Mouse (Mus musculus) Muller cell, postnatal 12 days (primary cell): ENCODE measurements around the gene Tcaf1.

Experiments used
- DNase-seq: peaks from one replicate; pipeline ENCODE4 v3.0.0-alpha.2; 2015; ENCODE audit errors: inconsistent ontology term

The Tcaf1 gene

DNA sequence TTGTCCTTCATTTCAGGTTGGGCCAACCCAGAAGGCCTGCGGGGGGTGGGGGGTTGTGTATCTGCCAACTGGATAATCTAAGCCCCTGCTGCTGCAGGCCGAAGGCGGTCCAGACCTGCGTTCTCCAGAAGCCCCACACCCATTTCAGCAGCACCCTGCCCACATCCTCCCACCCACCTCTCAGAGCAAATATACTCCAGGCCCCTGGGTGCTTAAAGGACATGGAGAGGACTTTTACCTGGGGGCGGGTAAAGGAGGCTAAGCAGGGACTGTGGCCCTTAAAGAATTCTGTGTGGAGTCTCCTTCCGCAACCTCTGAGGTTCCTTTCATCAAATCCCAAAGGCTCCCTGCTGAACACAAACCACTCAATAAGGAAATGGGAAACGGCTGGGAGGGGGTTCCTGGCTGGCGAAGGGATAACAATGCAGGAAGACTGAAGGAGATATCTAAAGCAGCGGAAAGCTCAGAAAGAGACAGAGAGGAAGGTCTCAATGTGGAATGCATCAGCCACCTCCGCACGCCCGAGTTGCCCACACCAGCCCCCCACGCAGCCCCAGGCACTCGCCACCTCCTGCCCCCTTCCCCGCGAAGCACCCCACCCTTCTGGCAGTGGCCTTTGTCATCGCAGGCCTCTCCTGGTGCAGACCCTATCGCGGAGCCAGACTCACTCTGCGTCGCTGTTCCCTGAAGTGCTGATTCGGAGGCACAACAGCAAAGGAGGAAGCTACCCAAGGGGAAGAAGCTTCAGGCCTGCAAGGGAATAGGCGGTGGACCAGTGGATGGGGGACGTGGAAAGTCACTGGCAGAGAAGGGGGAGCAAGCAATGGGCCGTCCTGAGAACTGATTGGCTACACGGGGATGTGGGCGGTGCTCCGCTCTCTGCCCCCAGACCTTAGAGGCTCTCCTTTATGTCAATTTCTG, at the start of gene Tcaf1:
Tcaf1 (minus strand) TSS at position 798 of the 921 bp plus-strand sequence.
- DNase-seq = peak; percentile 91

DNA sequence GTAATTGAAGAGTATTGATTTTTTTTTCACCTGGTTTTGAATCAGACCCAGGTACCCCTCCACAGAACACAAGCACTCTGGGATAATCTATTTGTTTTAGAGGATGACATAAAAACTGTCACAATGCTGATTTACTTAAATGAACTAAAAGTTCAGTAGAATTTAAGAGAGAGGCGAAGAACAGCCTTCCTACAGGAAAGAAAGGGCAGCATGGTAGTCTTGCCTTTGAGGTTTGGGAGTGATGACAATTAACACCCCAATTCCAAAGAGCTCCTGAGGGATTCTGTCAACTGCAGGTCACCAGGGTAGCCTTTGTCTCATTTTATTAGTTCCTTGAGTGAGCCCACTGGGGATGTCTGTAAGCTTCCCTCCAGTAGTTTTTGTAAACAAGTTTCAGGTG, 46.2 kb upstream of the Tcaf1 start, which contains the start of gene Olfr38:
Olfr38 (plus strand) TSS at position 301 of the 400 bp plus-strand sequence.
- DNase-seq = no peak

DNA sequence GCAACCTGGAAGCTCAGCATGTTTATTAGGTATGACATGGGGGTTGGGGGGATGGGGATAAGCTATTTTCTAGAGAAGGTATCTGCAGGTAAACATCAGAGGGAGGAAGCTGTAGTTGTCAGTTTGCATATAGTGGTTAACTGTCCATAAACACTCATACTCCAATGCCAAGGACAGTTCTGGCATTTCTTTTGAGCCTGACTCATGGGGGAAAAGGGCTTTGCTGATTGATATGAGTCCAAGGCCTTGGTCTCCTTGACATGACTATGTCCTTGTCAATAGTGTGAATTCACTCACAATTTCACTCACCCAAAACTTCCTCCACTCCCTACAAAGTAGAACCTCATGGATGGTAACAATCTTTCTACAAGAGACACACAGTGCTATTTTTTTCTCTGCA, 38.0 kb upstream of the Tcaf1 start:
- no peak for DNase-seq

DNA sequence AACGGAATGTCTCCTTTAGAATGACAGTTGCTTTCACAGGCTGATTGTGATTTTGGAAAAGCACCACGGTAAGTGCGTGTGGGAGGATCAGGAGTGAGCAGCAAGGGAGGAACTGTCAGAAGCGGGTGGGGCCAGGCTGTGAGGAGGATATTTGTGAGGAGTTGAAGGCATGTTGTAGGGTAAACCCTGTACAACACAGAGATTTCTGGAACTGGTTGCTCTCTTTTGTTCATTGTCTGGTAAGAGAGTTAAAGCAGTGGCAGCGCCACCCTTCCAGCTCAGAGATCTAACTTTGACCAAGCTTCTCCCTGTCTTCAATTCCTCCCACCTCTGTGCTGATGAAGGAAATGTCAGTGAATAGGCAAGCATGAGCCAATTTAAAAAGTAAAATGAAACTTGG, 32.4 kb upstream of the Tcaf1 start:
- no peak for DNase-seq

DNA sequence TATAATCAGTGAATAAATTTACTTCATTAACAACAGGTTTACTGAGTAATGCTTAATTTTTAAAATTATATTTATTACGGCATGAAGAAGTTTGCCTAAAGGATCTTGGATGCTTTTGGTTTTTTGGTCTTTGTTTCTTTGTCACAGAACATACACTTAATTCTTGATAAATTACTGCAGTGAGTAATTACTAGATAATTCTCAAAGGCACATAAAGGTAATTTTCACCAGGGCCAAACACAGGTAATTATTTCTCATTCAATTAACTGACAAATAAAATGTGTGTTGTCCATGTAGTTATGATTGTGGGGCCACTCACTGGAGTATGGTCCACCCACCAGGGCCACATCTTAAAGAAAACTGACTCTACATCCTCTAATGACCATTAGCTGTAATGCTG, 29.2 kb upstream of the Tcaf1 start, which contains the start of gene Olfr453:
Olfr453 (plus strand) TSS at position 301 of the 400 bp plus-strand sequence.
- no peak for DNase-seq

DNA sequence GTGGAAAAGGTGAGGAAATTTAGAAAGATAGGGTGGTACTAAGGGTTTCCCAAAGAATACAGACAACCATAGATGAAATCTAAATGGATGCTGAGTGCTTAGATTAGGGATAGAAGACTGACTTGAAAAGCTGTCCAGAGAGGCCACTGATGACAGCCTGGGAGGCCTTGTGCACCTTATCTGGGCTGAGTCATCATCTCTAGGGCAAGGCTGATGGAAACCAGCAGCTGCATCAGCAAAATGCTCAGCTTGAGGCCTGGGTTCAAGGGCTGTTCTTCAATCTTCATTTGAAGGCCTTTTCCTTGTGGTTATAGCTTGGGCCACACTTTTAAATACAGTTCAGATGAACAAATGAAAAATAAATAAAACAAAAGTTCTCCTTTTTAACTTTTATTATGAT, 8.1 kb upstream of the Tcaf1 start:
- DNase-seq = no peak

DNA sequence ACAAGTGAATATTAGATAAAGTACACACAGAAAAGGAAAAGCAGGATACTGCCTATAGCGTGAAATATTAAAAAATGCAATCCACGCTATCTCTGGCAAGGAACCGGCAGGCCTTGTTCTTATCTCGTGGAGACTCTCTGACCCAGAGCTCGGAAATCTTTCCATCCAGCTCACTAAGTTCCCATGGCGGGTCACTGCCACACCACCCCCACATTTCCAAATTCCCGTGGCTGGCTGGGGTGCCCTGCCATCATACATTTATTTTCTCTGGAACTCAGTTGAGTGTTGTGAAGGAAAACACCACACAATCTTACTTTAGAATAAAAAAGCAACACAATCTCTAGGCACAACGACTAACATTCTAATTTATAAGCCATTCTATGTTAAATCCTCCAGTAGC, 4.8 kb upstream of the Tcaf1 start:
- DNase-seq = no peak

DNA sequence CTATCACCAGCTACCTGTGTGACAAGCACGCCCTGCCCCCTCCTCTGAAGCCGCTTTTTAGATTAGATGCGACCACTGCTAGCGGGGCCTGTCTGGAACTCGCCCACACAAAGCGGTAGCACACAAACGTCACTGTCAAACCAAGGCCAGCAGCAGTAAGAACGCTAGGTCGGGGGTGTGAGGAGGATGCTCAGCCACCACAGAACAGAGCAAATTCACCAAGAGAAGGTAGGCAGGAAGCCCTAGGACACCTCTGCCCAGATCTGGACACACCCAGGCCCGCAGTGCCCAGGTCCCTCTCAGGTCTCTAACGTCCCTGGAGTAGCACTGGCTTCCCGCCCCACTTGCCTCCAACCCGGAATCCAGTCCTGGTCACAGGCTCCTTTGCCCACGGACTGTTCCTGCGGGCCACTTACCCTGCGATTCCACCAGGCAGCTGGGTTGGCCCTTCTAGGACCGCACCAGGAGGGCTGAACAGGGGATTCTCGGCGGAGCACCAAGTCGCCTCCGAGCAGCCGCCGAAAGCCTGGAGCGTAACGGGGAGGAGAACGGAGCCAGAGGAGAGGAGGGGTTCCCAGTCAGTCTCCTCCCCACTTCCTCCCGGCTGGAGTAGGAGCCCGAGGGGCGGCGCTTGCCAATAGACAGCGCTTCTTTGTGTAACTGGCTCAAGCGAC, 17.2 kb downstream of the Tcaf1 start:
- peak; percentile 96 for DNase-seq

DNA sequence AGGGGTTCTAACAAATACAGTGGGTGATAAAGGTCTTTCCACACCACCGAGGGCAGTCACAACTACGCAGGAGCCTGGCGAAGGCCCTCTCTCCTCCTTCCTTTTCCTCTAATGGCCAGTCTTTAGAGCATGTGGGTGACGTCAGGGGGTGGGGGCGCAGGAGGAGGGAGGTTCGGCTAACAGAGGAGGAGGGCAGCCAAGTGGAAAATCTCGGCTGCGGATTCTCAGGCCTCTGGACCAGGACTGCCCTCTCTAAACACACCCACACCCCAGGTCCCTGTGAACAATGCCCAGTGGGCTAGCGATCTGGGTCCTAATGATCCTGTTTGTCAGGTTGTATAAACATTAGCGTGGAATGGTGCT, 17.8 kb downstream of the Tcaf1 start:
- DNase-seq = peak; percentile 98

DNA sequence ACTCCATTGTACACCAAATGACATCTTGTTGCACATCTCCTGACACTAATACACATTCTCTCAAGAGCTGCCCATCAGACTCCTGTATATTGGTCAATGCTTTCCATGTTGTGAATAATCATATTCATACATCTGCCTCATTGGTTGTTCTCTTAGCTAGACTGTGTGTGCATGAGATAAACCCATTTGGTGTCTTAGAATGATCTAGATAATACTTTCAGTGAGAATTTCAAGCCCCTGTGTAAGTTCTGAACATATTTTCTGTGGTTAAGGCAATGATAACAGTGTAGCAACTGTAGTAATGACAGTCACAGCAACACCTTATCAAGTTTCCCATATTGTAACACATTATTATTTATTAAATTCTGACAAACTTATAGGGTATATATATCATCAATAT, 20.1 kb downstream of the Tcaf1 start:
- no peak for DNase-seq

DNA sequence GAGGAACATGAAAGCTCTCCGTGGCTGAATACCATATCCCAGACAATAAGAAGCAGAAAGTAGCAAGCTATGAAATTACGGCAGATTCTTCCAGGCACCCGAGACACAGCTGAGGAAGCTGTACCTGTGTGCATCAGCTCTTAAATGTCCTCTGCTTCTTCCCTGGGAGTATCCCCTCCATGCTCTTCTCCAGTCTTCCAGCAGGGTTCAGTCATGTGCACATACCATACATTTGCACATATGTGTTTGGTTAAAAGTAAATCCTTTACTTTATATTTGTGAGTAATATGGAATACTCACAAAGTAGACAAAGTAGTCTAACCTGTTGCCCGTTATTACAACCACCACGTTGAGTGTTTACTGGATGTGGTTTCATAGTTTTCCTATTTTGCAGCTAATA, 22.0 kb downstream of the Tcaf1 start:
- no peak for DNase-seq

DNA sequence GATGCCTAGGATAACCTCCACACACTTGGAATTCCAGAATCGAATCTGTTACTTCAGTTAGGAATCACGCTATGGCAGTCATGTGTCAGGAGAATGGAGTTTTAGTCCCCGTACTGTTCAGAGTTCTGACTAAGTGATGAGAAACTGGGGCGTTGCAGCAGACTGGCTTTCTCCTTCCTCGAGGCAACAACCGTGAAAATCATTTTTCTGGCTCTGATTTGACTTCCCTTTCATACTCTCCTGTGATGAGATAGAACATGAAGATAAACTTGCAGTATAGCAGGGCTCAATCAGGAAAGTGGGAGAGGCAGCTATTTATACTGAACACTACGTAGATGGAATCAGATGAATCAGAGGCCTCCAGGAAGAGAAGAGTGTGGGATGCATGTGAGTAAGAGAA, 29.8 kb downstream of the Tcaf1 start:
- DNase-seq = peak; percentile 49

DNA sequence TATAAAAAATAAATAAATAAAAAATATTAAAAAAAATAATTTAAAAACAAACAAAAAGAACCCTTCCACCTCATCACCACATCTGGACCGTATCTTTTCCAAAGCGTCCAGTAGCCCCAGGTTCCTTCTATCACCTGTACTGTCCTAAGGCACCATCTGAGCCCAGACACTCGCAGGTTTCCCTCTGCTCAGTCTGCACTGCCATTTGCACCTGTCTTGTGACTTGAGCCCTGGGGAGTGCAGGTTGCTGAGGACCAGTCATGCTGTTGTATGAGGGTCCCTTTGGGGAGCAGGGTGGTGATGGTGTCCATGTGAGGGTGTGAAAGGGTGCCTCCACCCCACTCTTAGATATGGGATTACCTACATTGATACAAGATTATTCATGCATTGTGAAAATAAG, 33.9 kb downstream of the Tcaf1 start:
- DNase-seq = no peak

DNA sequence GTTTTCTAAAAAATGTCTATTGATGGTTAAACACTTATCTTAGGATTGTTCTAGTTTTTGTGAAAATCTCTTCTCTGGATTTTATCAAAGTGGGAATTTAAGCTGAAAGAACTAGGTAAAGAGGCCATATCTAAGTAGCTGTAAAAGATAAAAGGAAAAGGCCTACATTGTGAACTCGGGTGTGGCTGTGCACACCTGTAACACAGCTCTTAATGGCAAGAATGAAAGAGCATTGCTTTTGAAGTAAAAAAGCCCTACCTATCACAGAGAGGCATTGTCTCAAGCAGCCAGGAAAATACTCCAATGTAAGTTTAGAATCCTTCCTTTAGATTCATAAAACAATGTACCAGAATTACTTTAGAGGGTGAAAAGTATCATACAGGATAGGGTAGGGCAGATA, 38.1 kb downstream of the Tcaf1 start:
- DNase-seq = no peak

DNA sequence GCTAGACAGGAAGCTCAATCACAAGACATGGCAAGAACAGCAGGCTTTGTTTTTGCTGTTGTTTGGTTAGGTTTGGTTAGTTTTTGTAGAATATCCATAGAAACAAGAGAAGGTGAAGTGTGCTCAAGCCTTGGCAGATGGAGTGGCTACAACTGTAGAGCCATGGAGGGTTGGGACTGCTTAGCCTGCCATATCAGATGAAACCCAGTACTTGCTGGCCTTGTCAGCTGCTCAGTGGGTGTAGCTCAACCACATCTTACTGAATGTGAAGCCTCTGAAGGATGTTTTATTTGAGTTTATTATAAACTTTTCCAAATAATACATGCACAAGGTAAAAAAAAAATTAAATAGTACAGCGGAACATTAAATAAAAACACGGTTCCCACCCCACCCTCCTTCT, 42.2 kb downstream of the Tcaf1 start:
- no peak for DNase-seq

DNA sequence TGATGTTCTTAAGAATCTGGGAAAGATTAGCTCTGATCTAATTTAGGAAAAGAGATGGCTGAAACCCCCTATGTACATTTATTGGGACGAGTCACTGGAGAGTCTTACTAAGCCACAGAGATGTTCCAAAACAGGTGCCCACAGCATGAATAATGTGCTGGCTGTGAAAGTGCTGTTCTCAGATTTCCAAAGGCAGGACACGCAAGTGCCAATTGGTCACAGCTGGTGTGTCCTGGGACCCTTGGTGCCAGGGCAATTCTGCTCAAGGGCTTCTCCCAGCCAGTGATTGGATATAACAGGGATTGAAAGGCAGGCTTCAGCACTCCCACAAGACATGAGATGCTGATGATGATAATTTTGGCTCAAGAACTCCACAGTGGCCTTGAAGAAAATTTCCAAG, 48.1 kb downstream of the Tcaf1 start:
- no peak for DNase-seq

DNA sequence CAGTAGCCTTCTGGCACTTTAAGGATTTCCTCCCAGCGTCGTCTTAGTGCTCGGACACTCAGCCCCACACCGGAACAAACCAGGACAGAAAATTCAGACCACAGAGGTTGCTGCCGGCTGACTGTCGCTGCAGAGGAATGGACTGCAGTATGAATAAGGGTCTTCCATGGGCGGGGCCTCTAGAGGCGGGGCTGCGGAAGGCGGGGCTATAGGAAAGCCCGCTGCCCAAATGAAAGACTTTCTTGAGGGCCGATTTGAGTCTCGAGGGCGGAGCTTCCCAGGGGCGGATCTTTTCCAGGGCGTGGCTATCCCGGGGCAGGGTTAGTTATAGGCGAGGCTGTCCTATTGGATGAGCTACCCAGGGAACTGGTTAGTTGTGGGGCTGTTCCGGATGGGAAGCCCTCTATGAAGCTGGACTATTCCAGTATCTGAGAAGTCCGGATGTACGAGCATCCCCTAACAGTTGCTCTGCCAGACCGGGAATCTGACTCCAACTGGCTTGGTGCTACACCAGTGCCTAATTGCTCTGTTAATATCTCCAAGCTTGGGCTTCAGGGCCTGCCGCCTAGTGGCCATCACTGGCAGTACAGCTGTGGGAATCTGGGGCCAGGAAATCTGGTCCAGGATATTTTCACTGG, 64.9 kb downstream of the Tcaf1 start, which contains the start of gene Tcaf2:
Tcaf2 (minus strand) TSS at position 343 of the 638 bp plus-strand sequence.
- DNase-seq = peak; percentile 97

DNA sequence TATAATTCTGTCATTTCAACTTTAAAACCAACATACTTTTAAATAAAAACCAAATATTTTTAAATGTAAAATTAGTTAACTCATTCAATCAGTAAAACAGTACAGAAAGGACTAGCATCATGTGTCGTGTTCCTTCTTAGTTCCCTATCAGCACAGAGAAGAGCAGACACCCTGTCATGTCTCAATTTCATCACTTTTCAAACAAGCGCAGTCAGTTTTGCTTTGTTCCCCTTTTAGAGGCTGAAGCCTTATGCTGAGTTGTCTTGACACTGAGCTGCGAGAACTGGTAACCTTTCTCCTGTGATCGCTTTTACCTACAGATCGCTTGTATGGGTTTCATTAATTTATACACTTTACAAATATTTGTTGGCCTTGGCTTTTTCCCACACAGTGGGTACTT, 75.5 kb downstream of the Tcaf1 start:
- no peak for DNase-seq

DNA sequence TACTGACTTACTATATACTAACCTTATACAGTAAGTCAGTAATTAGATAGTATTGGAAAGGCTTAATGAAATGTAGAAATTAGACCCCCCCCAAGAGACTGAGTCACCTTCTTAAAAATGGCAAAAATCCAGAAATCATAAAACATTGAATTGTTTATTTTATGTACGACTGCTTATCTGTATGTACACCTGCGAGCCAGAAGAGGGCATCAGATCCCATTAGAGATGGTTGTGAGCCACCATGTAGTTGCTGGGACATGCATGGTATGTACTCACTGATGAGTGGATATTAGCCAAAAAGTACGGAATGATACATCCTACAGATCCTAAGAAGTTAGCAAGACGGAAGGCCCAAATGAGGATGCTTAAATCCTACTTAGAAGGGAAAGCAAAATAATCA, 78.5 kb downstream of the Tcaf1 start:
- no peak for DNase-seq
